Mouse (Mus musculus) embryonic fibroblast, embryonic 13.5 days (primary cell): ENCODE measurements around the gene Gm5426.

Source experiments
- CTCF ChIP-seq: IDR thresholded peaks from 2 replicates; pipeline ENCODE4 v1.5.1; 2011; ENCODE audit warnings: mild to moderate bottlenecking, control low read depth, low read length, moderate library complexity, borderline replicate concordance; ENCODE audit not compliant: insufficient read depth
- POLR2A ChIP-seq: IDR thresholded peaks from 2 replicates; pipeline ENCODE4 v1.6.1; 2011; ENCODE audit warnings: low read depth, mild to moderate bottlenecking, control low read depth, low read length, moderate library complexity

DNA sequence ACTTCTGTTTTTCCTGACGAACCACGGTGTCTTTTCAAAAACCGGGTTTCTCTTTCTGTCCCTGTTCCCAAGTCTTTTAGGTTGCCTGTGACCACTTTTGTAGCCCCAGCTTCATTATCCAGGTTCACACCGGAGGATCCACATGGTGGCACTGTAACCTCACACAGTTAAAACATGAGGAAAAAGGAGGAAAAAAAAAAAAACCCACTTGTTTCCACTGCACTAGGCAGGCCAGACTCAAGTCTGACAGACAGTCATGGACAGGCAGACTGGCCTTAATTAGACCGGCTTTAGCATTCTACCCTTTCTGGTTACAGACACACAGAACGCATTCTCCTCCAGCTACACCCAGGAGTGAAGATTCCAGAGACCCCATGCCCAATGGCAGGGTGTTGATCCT lies 4.2 kb upstream of the Gm5426 start:
- 0 out of 2 replicates have a peak, but pooled peaks have one; percentile 3 for TF ChIP-seq CTCF
- TF ChIP-seq POLR2A = no peak
